Mouse (Mus musculus): Measurements from ENCODE around the gene BC028528. TPM values are rescaled to one million over a fixed set of nuclear protein-coding genes. Genes with fewer than 3 reads are reported as not detected.

BC028528 gene
- total RNA-seq (2014; fragmentation: Nextera tagmentation) (1.6 and 3.9 TPM in 2 replicates), total RNA-seq (2017) (7.5 and 9.3 TPM in 2 replicates), polyA plus RNA-seq (2012) (not detected in 2 replicates)

DNA sequence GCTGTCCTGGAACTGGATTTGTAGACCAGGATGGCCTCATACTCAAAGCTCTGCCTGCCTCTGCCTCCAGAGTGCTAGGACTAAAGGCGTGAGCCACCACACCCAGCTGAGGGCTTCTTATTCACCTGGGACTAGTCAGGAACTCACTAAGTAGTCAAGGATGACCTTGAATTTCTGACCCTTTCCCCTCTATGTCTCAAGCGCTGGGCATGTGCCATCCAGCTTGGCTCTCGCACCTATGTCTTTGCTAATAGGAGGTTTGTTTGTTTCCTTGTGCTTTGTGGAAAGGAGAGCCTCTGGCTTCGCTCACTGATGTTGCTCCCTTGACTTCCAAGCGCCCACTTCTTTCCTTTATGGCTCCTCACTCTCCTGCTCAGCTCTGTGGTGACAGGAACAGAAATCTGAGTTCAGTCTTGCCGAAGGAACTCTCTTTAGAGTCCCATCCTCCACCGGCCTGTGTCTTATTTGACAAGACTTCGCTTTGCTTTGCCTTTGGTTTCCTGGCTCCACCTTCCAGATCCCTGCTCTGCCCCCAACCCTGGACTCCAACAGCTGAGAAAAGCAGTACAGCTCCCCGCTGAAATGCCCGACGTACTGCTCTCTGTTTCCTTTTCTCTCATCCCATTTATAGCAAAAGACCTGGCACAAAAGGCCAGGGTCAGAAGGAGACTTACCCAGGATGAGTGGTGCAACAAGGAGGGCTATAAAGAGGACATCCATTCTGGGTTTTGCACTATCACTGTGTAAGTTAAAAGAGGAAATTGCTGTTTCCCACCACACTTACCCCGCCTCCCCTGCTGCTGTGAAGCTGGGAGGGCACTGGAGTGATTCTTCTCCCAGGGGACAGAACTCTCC is at the start of gene BC028528:
Gene BC028528, minus strand, starts transcription at position 795 of the 855 bp plus-strand sequence.
- peak within 1 kb of the TSS; percentile 11; the same call in 1 of the 2 replicates for H3K4me3 ChIP-seq (ENCODE audit: low read depth, low read length)
- H3K4me1 ChIP-seq (ENCODE audit: insufficient read depth, low read depth, low read length), result peaks cover 37% of the 10 kb centered on the region
- DNase-seq (ENCODE audit: low spot score) (peak; percentile 42), ATAC-seq (ENCODE audit: extremely low read depth, insufficient number of reproducible peaks, low FRiP score, poor library complexity, severe bottlenecking) (no peak)
- H3K36me3 ChIP-seq (replicated peaks), result peaks cover 36% of the 10 kb centered on the region
- no peaks in the 10 kb centered on the region for H3K9me3 ChIP-seq (replicated peaks)
- TF ChIP-seq TAL1 (conservative IDR thresholded peaks at IDR 0.05; ENCODE audit: low read depth, low read length) (no peak), GATA2 (IDR thresholded peaks at IDR 0.05; ENCODE audit: borderline replicate concordance, low read depth, low read length) (no peak), CTCF (IDR thresholded peaks at IDR 0.05; ENCODE audit: low read depth, low read length) (no peak), POLR2AphosphoS5 (IDR thresholded peaks at IDR 0.05; ENCODE audit: insufficient replicate concordance, low read depth, low read length) (no peak), GATA1 (IDR thresholded peaks at IDR 0.05; ENCODE audit: borderline replicate concordance, low read length) (no peak)
- H3K27me3 ChIP-seq (ENCODE audit: insufficient read depth, low read length), result no peaks in the 10 kb centered on the region

DNA sequence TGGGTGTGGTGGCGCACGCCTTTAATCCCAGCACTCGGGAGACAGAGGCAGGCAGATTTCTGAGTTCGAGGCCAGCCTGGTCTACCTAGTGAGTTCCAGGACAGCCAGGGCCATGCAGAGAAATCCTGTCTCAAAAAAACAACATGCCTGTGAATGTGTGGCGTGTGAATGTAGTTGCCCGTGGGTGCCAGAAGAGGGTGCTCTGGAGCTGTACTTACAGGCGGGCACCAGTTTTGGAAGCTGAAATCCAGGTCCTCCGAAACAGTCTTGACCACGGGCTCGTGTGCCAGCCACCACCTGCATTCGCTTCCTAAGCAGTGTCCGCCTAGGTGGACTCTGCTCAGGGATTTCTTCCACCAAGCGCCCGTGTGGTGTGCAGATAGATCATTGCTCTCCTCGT is 47.0 kb upstream of the BC028528 start:
- H3K4me3 ChIP-seq (ENCODE audit: low read depth, low read length), result no peak overlapping the region
- peaks cover 23% of the 10 kb centered on the region for H3K4me1 ChIP-seq (ENCODE audit: insufficient read depth, low read depth, low read length)
- ATAC-seq (ENCODE audit: extremely low read depth, insufficient number of reproducible peaks, low FRiP score, poor library complexity, severe bottlenecking) (no peak), DNase-seq (ENCODE audit: low spot score) (no peak)
- peaks cover 92% of the 10 kb centered on the region for H3K36me3 ChIP-seq (replicated peaks)
- no peaks in the 10 kb centered on the region for H3K9me3 ChIP-seq (replicated peaks)
- H3K27me3 ChIP-seq (ENCODE audit: insufficient read depth, low read length), result no peaks in the 10 kb centered on the region
- TF ChIP-seq TAL1 (conservative IDR thresholded peaks at IDR 0.05; ENCODE audit: low read depth, low read length) (no peak), GATA1 (IDR thresholded peaks at IDR 0.05; ENCODE audit: borderline replicate concordance, low read length) (no peak), CTCF (IDR thresholded peaks at IDR 0.05; ENCODE audit: low read depth, low read length) (peak; percentile 59), GATA2 (IDR thresholded peaks at IDR 0.05; ENCODE audit: borderline replicate concordance, low read depth, low read length) (no peak), POLR2AphosphoS5 (IDR thresholded peaks at IDR 0.05; ENCODE audit: insufficient replicate concordance, low read depth, low read length) (no peak)

DNA sequence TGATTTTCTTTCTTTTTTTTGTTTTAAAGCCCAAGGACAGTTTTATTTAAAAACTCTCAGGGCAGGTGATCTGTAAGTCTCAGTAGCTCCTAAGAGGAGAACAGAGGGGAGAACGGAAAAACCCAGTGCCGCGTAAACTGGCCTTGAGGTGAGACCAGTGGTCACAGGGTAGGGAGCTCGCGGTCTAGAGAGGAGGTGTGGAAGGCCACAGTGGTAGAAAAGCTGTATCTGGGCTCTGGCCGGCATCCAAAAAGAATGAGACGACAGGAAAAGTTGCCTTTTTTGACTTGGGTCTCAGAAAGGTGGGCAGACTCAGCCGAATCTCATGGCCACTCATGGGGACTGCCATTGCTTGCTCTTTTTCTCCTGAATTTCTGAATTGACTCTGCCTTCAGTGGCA is 46.4 kb upstream of the BC028528 start:
- peaks cover 93% of the 10 kb centered on the region for H3K36me3 ChIP-seq (replicated peaks)
- no peak for ATAC-seq (ENCODE audit: extremely low read depth, insufficient number of reproducible peaks, low FRiP score, poor library complexity, severe bottlenecking)
- TF ChIP-seq POLR2AphosphoS5 (IDR thresholded peaks at IDR 0.05; ENCODE audit: insufficient replicate concordance, low read depth, low read length) (no peak), GATA2 (IDR thresholded peaks at IDR 0.05; ENCODE audit: borderline replicate concordance, low read depth, low read length) (no peak), CTCF (IDR thresholded peaks at IDR 0.05; ENCODE audit: low read depth, low read length) (no peak)

DNA sequence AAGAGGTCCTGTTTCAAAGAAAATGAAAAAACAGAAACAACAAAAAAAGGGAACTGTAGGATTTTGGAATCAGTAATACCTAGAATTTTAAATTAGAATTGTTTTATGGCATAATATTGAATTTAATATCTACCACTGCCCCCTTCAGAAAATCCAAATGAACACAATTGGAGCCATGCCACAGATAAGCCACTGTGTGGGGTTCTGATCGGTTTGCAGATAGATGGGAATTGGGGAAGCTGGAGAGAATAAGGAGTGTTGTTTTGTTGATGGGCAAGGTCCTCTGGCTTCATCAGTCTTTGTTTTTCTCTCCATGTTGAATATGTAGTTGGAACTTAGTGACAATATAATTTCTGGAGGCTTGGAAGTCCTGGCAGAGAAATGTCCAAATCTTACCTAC is 42.6 kb upstream of the BC028528 start:
- no peaks in the 10 kb centered on the region for H3K27me3 ChIP-seq (ENCODE audit: insufficient read depth, low read length)
- peaks cover 68% of the 10 kb centered on the region for H3K36me3 ChIP-seq (replicated peaks)
- peaks cover 29% of the 10 kb centered on the region for H3K4me1 ChIP-seq (ENCODE audit: insufficient read depth, low read depth, low read length)
- ATAC-seq (ENCODE audit: extremely low read depth, insufficient number of reproducible peaks, low FRiP score, poor library complexity, severe bottlenecking), result no peak
- DNase-seq (ENCODE audit: low spot score), result no peak
- no peaks in the 10 kb centered on the region for H3K9me3 ChIP-seq (replicated peaks)
- H3K4me3 ChIP-seq (ENCODE audit: low read depth, low read length), result no peak overlapping the region
- TF ChIP-seq POLR2AphosphoS5 (IDR thresholded peaks at IDR 0.05; ENCODE audit: insufficient replicate concordance, low read depth, low read length) (no peak), TAL1 (conservative IDR thresholded peaks at IDR 0.05; ENCODE audit: low read depth, low read length) (no peak), CTCF (IDR thresholded peaks at IDR 0.05; ENCODE audit: low read depth, low read length) (no peak), GATA1 (IDR thresholded peaks at IDR 0.05; ENCODE audit: borderline replicate concordance, low read length) (no peak), GATA2 (IDR thresholded peaks at IDR 0.05; ENCODE audit: borderline replicate concordance, low read depth, low read length) (no peak)

More for the DNA sequence above, 46.4 kb upstream of the BC028528 start:
- no peak overlapping the region for H3K4me3 ChIP-seq (ENCODE audit: low read depth, low read length)
- no peaks in the 10 kb centered on the region for H3K27me3 ChIP-seq (ENCODE audit: insufficient read depth, low read length)
- no peaks in the 10 kb centered on the region for H3K9me3 ChIP-seq (replicated peaks)
- peaks cover 27% of the 10 kb centered on the region for H3K4me1 ChIP-seq (ENCODE audit: insufficient read depth, low read depth, low read length)
- no peak for DNase-seq (ENCODE audit: low spot score)

DNA sequence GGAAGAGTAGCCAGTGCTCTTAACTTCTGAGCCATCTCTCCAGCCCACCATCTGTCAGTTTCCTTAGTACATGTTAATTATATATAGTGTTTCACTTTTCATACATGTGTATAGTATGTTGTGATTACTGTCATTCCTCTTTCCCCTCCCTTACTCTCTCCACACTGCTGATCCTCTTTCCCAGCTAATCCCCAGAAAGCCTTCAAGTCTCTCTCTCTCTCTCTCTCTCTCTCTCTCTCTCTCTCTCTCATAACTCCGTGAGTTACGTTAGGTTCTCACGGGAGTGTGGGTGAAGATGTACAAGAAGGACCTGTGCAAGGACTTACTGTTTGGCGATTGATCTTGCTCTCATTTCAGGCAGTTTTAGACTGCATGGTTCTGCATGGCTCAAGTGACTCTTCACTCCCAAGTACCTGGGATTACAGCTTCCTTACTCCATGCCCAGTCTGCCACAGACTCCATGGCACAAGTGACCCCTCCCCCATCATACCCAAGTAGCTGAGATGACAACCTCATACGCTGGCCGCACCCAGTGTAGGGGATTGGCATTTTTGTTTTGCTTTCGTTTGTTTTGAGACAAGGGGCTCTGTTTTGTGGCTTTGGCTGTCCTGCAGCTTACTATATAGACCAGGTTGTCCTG is 41.4 kb upstream of the BC028528 start:
- no peak for DNase-seq (ENCODE audit: low spot score)
- Histone ChIP-seq H3K9me3 (replicated peaks) (no peaks in the 10 kb centered on the region), H3K4me1 (ENCODE audit: insufficient read depth, low read depth, low read length) (peaks cover 35% of the 10 kb centered on the region), H3K36me3 (replicated peaks) (peaks cover 56% of the 10 kb centered on the region), H3K4me3 (ENCODE audit: low read depth, low read length) (no peak overlapping the region), H3K27me3 (ENCODE audit: insufficient read depth, low read length) (no peaks in the 10 kb centered on the region)
- TF ChIP-seq POLR2AphosphoS5 (IDR thresholded peaks at IDR 0.05; ENCODE audit: insufficient replicate concordance, low read depth, low read length) (no peak), GATA2 (IDR thresholded peaks at IDR 0.05; ENCODE audit: borderline replicate concordance, low read depth, low read length) (no peak), GATA1 (IDR thresholded peaks at IDR 0.05; ENCODE audit: borderline replicate concordance, low read length) (no peak), TAL1 (conservative IDR thresholded peaks at IDR 0.05; ENCODE audit: low read depth, low read length) (no peak), CTCF (IDR thresholded peaks at IDR 0.05; ENCODE audit: low read depth, low read length) (no peak)
- no peak for ATAC-seq (ENCODE audit: extremely low read depth, insufficient number of reproducible peaks, low FRiP score, poor library complexity, severe bottlenecking)

DNA sequence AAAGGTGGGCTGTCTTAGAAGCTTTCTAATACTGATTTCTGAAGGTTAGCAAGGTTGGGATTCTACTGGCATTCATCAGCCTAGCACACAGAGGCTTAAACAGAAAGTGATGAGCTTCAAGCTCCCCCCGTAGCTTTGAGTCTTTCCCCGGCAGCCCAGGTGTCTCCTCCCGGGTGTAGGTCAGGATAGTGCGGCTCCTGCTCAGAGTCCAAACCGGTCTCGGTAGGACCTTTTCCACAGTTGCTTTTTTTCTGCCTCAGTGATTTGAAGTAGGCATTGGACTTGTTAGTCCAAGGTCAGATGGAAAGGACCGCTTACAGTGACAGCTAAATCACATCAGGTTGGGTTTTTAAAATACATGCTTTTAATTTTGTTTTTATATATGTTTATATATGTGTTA is 40.8 kb upstream of the BC028528 start:
- DNase-seq (ENCODE audit: low spot score) (no peak), ATAC-seq (ENCODE audit: extremely low read depth, insufficient number of reproducible peaks, low FRiP score, poor library complexity, severe bottlenecking) (no peak)
- TF ChIP-seq POLR2AphosphoS5 (IDR thresholded peaks at IDR 0.05; ENCODE audit: insufficient replicate concordance, low read depth, low read length), result no peak
- Histone ChIP-seq H3K27me3 (ENCODE audit: insufficient read depth, low read length) (no peaks in the 10 kb centered on the region), H3K36me3 (replicated peaks) (peaks cover 49% of the 10 kb centered on the region), H3K4me3 (ENCODE audit: low read depth, low read length) (no peak overlapping the region; the same call in 1 of the 2 replicates), H3K4me1 (ENCODE audit: insufficient read depth, low read depth, low read length) (peaks cover 38% of the 10 kb centered on the region), H3K9me3 (replicated peaks) (no peaks in the 10 kb centered on the region)
